Comparison of ENCODE assay signal across 9 mouse cellular contexts in genomic region chr9:71073831-71074230, GRCm38 (mm10).
DNase-seq lines count a peak whose midpoint lies in the region; ATAC-seq lines count a peak whose summit lies in the region.
"Had no signal": no experiment of that assay in that cellular context is flagged by ENCODE, and none has a peak within 500 bp of the region (broad histone marks: within the 10 kb centered on the region; RNA-seq: fewer than 3 reads in every experiment).

No protein-coding gene starts in this region.

- H3K9me3 ChIP-seq in forebrain, embryonic 14.5 days (replicated peaks; ENCODE audit: control insufficient read depth, low read length) = no peaks in the 10 kb centered on the region
- H3K9me3 ChIP-seq in forebrain, embryonic 13.5 days (replicated peaks) = no peaks in the 10 kb centered on the region
- no peaks in the 10 kb centered on the region for H3K9me3 ChIP-seq in liver, embryonic 12.5 days (replicated peaks)
- H3K9me3 ChIP-seq: liver, embryonic 15.5 days had no signal

- H3K36me3 ChIP-seq in forebrain, embryonic 14.5 days (ENCODE audit: control insufficient read depth, insufficient read depth, low read length) = no peaks in the 10 kb centered on the region
- no peaks in the 10 kb centered on the region for H3K36me3 ChIP-seq in forebrain, embryonic 13.5 days (ENCODE audit: poor library complexity, severe bottlenecking)
- no peaks in the 10 kb centered on the region for H3K36me3 ChIP-seq in liver, embryonic 12.5 days
- H3K36me3 ChIP-seq: liver, embryonic 15.5 days had no signal

- H3K4me2 ChIP-seq in forebrain, embryonic 14.5 days (ENCODE audit: low read length) = no peak overlapping the region
- H3K4me2 ChIP-seq in forebrain, embryonic 13.5 days = no peak overlapping the region
- H3K4me2 ChIP-seq in liver, embryonic 12.5 days = no peak overlapping the region
- H3K4me2 ChIP-seq: liver, embryonic 15.5 days had no signal

- WGBS in forebrain, embryonic 14.5 days = 57% methylated on average over 4 of the region's 4 CpGs
- 54% methylated on average over 4 of the region's 4 CpGs for WGBS in forebrain, embryonic 13.5 days
- 45% methylated on average over 4 of the region's 4 CpGs for WGBS in liver, embryonic 12.5 days (ENCODE audit: insufficient replicate concordance)

- peak; percentile 49 for DNase-seq in forebrain, embryonic 14.5 days (ENCODE audit: low spot score)
- DNase-seq in liver = peak; percentile 31
- peak; percentile 84 for DNase-seq in brain, adult 2 months (ENCODE audit: low read depth, low spot score)
- DNase-seq in induced T-regulatory cell, adult 2 months (ENCODE audit: low read depth) = peak; percentile 48
- peak; percentile 45 for DNase-seq in retina, postnatal 1 day
- DNase-seq in ovary, postnatal 36 days (ENCODE audit: low spot score) = no peak

- no peaks in the 10 kb centered on the region for H3K27me3 ChIP-seq in forebrain, embryonic 14.5 days (replicated peaks; ENCODE audit: control insufficient read depth, insufficient read depth, low read length)
- H3K27me3 ChIP-seq in forebrain, embryonic 13.5 days = no peaks in the 10 kb centered on the region
- no peaks in the 10 kb centered on the region for H3K27me3 ChIP-seq in liver, embryonic 12.5 days (replicated peaks)
- H3K27me3 ChIP-seq: liver, embryonic 15.5 days had no signal

- H3K9ac ChIP-seq in forebrain, embryonic 14.5 days (ENCODE audit: low read length) = no peak overlapping the region
- no peak overlapping the region for H3K9ac ChIP-seq in forebrain, embryonic 13.5 days
- no peak overlapping the region for H3K9ac ChIP-seq in liver, embryonic 12.5 days
- H3K9ac ChIP-seq: liver, embryonic 15.5 days had no signal

- ATAC-seq in forebrain, embryonic 14.5 days = no peak
- no peak; the same call in 1 of the 2 replicates for ATAC-seq in forebrain, embryonic 13.5 days
- ATAC-seq in liver, embryonic 12.5 days = no peak

- no peak overlapping the region for H3K27ac ChIP-seq in forebrain, embryonic 14.5 days (ENCODE audit: low read depth, low read length)
- no peak overlapping the region for H3K27ac ChIP-seq in forebrain, embryonic 13.5 days
- H3K27ac ChIP-seq in liver, embryonic 12.5 days = no peak overlapping the region
- H3K27ac ChIP-seq: liver, embryonic 15.5 days had no signal

- H3K4me1 ChIP-seq in forebrain, embryonic 14.5 days (ENCODE audit: control insufficient read depth, insufficient read depth, low read length) = no peaks in the 10 kb centered on the region
- H3K4me1 ChIP-seq in forebrain, embryonic 13.5 days = no peaks in the 10 kb centered on the region
- H3K4me1 ChIP-seq in liver, embryonic 12.5 days = no peaks in the 10 kb centered on the region
- H3K4me1 ChIP-seq: liver, embryonic 15.5 days had no signal

- H3K4me3 ChIP-seq in forebrain, embryonic 14.5 days (ENCODE audit: low read depth, low read length) = no peak overlapping the region
- no peak overlapping the region for H3K4me3 ChIP-seq in forebrain, embryonic 13.5 days
- H3K4me3 ChIP-seq in liver, embryonic 12.5 days = no peak overlapping the region
- H3K4me3 ChIP-seq: liver, embryonic 15.5 days had no signal
